Mouse (Mus musculus): Measurements from ENCODE around the gene Prkrip1. TPM values are rescaled to one million over a fixed set of nuclear protein-coding genes. Genes with fewer than 3 reads are reported as not detected.

Gene Prkrip1
- total and polyA plus RNA-seq, 3 experiments, result 55.1 to 84.1 TPM; not detected in 1

- Histone ChIP-seq H3K4me3 (ENCODE audit: control insufficient read depth in 1 of 2, insufficient read depth in 1 of 2, low read depth in 2 of 2, low read length in 2 of 2) (no peak overlapping the region), H3K9ac (ENCODE audit: control insufficient read depth, low read depth, low read length, poor library complexity, severe bottlenecking) (no peak overlapping the region), H3K4me1 (ENCODE audit: control insufficient read depth in 1 of 2, insufficient read depth in 2 of 2, low read length in 2 of 2) (peaks cover 11 to 28% of the 10 kb centered on the region in 2 experiments), H3K27me3 (ENCODE audit: control insufficient read depth in 1 of 2, insufficient read depth in 2 of 2, low read length in 2 of 2) (no peaks in the 10 kb centered on the region), H3K9me3 (replicated peaks; ENCODE audit: insufficient read depth, low read length) (no peaks in the 10 kb centered on the region), H3K27ac (ENCODE audit: control insufficient read depth, low read depth, low read length) (no peak overlapping the region), H3K36me3 (ENCODE audit: control insufficient read depth in 1 of 2, insufficient read depth in 2 of 2, low read length in 2 of 2) (peaks cover 0 to 20% of the 10 kb centered on the region in 2 experiments; a peak in 3 of 4 replicates), H3K79me2 (ENCODE audit: control insufficient read depth, insufficient read depth, low read length, poor library complexity) (no peaks in the 10 kb centered on the region)
- no peak for DNase-seq (ENCODE audit: low read depth, low spot score)
- 0 out of 2 replicates have a peak, but pooled peaks have one; percentile 14 for TF ChIP-seq ETS1 (IDR thresholded peaks at IDR 0.05; ENCODE audit: low read depth, low read length)
- TF ChIP-seq ZC3H11A (IDR thresholded peaks at IDR 0.05; ENCODE audit: low read depth, low read length), result no peak
Measured at GRCm38 (mm10) chr5:136179594-136179993, 19.2 kb downstream of the Prkrip1 start.

GRCm38 (mm10) chr5:136173606-136174463, 24.9 kb downstream of the Prkrip1 start:
- Histone ChIP-seq H3K9me3 (replicated peaks; ENCODE audit: insufficient read depth, low read length) (no peaks in the 10 kb centered on the region), H3K27me3 (ENCODE audit: control insufficient read depth in 1 of 2, insufficient read depth in 2 of 2, low read length in 2 of 2) (no peaks in the 10 kb centered on the region), H3K9ac (ENCODE audit: control insufficient read depth, low read depth, low read length, poor library complexity, severe bottlenecking) (peak overlapping the region; percentile 10; the same call in 1 of the 2 replicates), H3K4me3 (ENCODE audit: control insufficient read depth in 1 of 2, insufficient read depth in 1 of 2, low read depth in 2 of 2, low read length in 2 of 2) (no peak overlapping the region), H3K79me2 (ENCODE audit: control insufficient read depth, insufficient read depth, low read length, poor library complexity) (peaks cover 12% of the 10 kb centered on the region), H3K27ac (ENCODE audit: control insufficient read depth, low read depth, low read length) (peak overlapping the region; percentile 36; the same call in 1 of the 2 replicates), H3K36me3 (ENCODE audit: control insufficient read depth in 1 of 2, insufficient read depth in 2 of 2, low read length in 2 of 2) (peaks cover 0 to 15% of the 10 kb centered on the region in 2 experiments; a peak in 2 of 4 replicates), H3K4me1 (ENCODE audit: control insufficient read depth in 1 of 2, insufficient read depth in 2 of 2, low read length in 2 of 2) (peaks cover 0 to 29% of the 10 kb centered on the region in 2 experiments)
- DNase-seq (ENCODE audit: low read depth, low spot score), result peak; percentile 82
- TF ChIP-seq GATA1 (IDR thresholded peaks at IDR 0.05; ENCODE audit: low read depth, low read length) (no peak), NELFE (IDR thresholded peaks at IDR 0.05; ENCODE audit: low read depth, low read length) (no peak), SIN3A (IDR thresholded peaks at IDR 0.05; ENCODE audit: low read length) (0 out of 2 replicates have a peak, but pooled peaks have one; percentile 45), HCFC1 (IDR thresholded peaks at IDR 0.05; ENCODE audit: low read depth, low read length) (0 out of 2 replicates have a peak, but pooled peaks have one; percentile 24), ZMIZ1 (IDR thresholded peaks at IDR 0.05; ENCODE audit: low read depth, low read length) (no peak), CHD1 (IDR thresholded peaks at IDR 0.05; ENCODE audit: low read depth, low read length) (no peak), ZKSCAN1 (IDR thresholded peaks at IDR 0.05; ENCODE audit: low read depth, low read length) (no peak), BHLHE40 (IDR thresholded peaks at IDR 0.05; ENCODE audit: borderline replicate concordance, low read depth, low read length) (no peak), UBTF (IDR thresholded peaks at IDR 0.05; ENCODE audit: borderline replicate concordance, insufficient read depth, low read depth, low read length) (no peak), POLR2AphosphoS5 (IDR thresholded peaks at IDR 0.05; ENCODE audit: borderline replicate concordance, low read depth, low read length) (no peak), KAT2A (conservative IDR thresholded peaks at IDR 0.05; ENCODE audit: low read depth, low read length) (no peak), MYC (IDR thresholded peaks at IDR 0.05; ENCODE audit: low read depth, low read length) (no peak), MAZ (IDR thresholded peaks at IDR 0.05; ENCODE audit: low read depth, low read length) (no peak), JUND (IDR thresholded peaks at IDR 0.05; ENCODE audit: low read depth, low read length) (no peak), EP300 (IDR thresholded peaks at IDR 0.05; ENCODE audit: low read depth in 1 of 2, low read length in 2 of 2) (peak; percentile 19 to 45; a peak in 3 of 4 replicates), TAL1 (IDR thresholded peaks at IDR 0.05; ENCODE audit: low read length) (no peak), GABPA (IDR thresholded peaks at IDR 0.05; ENCODE audit: low read depth, low read length) (no peak), USF1 (IDR thresholded peaks at IDR 0.05; ENCODE audit: low read depth, low read length) (no peak), POLR2A (IDR thresholded peaks at IDR 0.05; ENCODE audit: control insufficient read depth in 1 of 2, insufficient read depth in 1 of 2, low read depth in 1 of 2, low read length in 2 of 2, poor library complexity in 1 of 2) (no peak), ZNF384 (IDR thresholded peaks at IDR 0.05; ENCODE audit: low read depth, low read length) (no peak), CTCF (IDR thresholded peaks at IDR 0.05 in 2 of 3, conservative IDR thresholded peaks at IDR 0.05 in 1 of 3; ENCODE audit: control insufficient read depth in 1 of 3, insufficient read depth in 1 of 3, low read depth in 2 of 3, low read length in 3 of 3, poor library complexity in 1 of 3, severe bottlenecking in 1 of 3) (no peak), RCOR1 (IDR thresholded peaks at IDR 0.05; ENCODE audit: low read depth, low read length) (no peak), MXI1 (IDR thresholded peaks at IDR 0.05; ENCODE audit: low read depth, low read length) (no peak), ZC3H11A (IDR thresholded peaks at IDR 0.05; ENCODE audit: low read depth, low read length) (no peak), MAFK (IDR thresholded peaks at IDR 0.05; ENCODE audit: borderline replicate concordance, low read depth, low read length) (no peak), CHD2 (IDR thresholded peaks at IDR 0.05; ENCODE audit: low read length) (no peak), MYB (IDR thresholded peaks at IDR 0.05; ENCODE audit: low read depth, low read length) (no peak), ETS1 (IDR thresholded peaks at IDR 0.05; ENCODE audit: low read depth, low read length) (peak; percentile 42; the same call in 1 of the 2 replicates), ELF1 (IDR thresholded peaks at IDR 0.05; ENCODE audit: low read depth, low read length) (no peak), TBP (IDR thresholded peaks at IDR 0.05; ENCODE audit: low read depth, low read length) (no peak)

Measured in MEL (cell line).